Comparison of ENCODE assay signal across 1 mouse cellular context in the genomic region with DNA sequence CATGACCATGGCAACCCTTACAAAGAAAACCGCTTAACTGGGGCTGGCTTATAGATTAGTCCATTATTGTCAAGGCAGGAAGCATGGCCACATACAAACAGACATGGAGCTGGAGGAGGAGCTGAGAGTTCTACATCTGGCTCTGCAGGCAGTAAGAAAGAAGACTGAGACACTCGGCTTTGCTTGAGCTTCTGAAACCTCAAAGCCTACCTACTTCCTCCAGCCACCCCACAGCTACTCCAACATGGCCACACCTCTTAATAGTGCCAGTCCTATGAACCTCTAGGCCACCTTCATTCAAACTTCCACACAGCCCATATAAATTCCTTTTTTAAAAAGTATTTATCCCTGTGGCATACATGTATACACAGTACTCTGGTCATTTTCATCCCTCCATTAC.
TF ChIP-seq lines count a peak whose summit lies in the region.

No protein-coding gene starts in this region.

TF ChIP-seq in CH12.LX, 34 proteins besides CTCF, POLR2A, EP300 and RAD21 (continued from another document):
- TF ChIP-seq MAZ (IDR thresholded peaks at IDR 0.05; ENCODE audit: low read depth, low read length) (no peak), ETS1 (conservative IDR thresholded peaks at IDR 0.05; ENCODE audit: low read depth, low read length) (no peak), NRF1 (IDR thresholded peaks at IDR 0.05; ENCODE audit: low read depth, low read length) (no peak), RCOR1 (conservative IDR thresholded peaks at IDR 0.05; ENCODE audit: low read depth, low read length) (no peak), USF1 (IDR thresholded peaks at IDR 0.05; ENCODE audit: low read depth, low read length) (no peak)
